Mouse (Mus musculus): ENCODE results near the gene Dnajb12.
A peak's percentile ranks its signal among the peaks of the same experiment; 100 is the strongest.

DNA sequence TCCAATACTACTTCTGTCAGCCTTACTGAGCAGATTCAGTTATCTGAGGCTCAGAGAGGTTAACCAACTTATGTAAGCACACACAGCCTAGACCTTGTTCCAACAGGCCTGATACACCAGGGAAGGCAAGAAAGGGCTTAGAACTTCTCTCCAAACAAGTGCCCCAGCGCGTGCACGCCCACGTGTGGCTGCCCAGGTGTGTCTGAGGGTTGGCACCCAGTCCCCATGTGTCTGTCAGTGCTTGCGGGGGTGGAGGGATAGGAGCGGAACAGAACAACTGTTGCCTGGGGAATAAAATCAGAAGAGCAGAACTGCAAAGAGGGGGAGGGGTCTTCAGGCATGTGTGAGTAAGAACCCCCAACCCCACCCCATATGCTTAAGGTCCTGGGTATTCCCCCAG lies 31.7 kb downstream of the Dnajb12 start:
- peak; percentile 52; the same call in 1 of the 2 replicates for TF ChIP-seq CTCF (IDR thresholded peaks at IDR 0.05; ENCODE audit: borderline replicate concordance, control insufficient read depth, extremely low read depth, insufficient read depth, low read length, poor library complexity)
- TF ChIP-seq POLR2A (IDR thresholded peaks at IDR 0.05; ENCODE audit: control insufficient read depth, extremely low read depth, insufficient read depth, low read length, poor library complexity) = no peak
